24 mouse cellular contexts compared by ENCODE assay signal in genomic region chr13:97538441-97538840, GRCm38 (mm10).
A peak's percentile ranks its signal among the peaks of the same experiment; 100 is the strongest.
DNase-seq lines count a peak whose midpoint lies in the region; ATAC-seq and TF ChIP-seq lines count a peak whose summit lies in the region.
"Had no signal": no experiment of that assay in that cellular context is flagged by ENCODE, and none has a peak within 500 bp of the region (broad histone marks: within the 10 kb centered on the region; RNA-seq: fewer than 3 reads in every experiment).

No protein-coding gene starts in this region.

- peaks cover 19% of the 10 kb centered on the region for H3K4me1 ChIP-seq in forebrain, embryonic 15.5 days
- H3K4me1 ChIP-seq in forebrain, embryonic 12.5 days = peaks cover 6% of the 10 kb centered on the region
- H3K4me1 ChIP-seq in hindbrain, postnatal 0 days (ENCODE audit: insufficient read depth, low read length) = peaks cover 9% of the 10 kb centered on the region
- H3K4me1 ChIP-seq in hindbrain, embryonic 11.5 days (replicated peaks; ENCODE audit: control insufficient read depth, insufficient read depth, low read length) = no peaks in the 10 kb centered on the region
- no peaks in the 10 kb centered on the region for H3K4me1 ChIP-seq in midbrain, embryonic 11.5 days (ENCODE audit: control insufficient read depth, insufficient read depth, low read length)
- H3K4me1 ChIP-seq in midbrain, embryonic 10.5 days = peaks cover 16% of the 10 kb centered on the region
- H3K4me1 ChIP-seq in cortical plate, adult 2 months (ENCODE audit: control insufficient read depth, insufficient read depth, low read length) = no peaks in the 10 kb centered on the region

- peak; percentile 57 for DNase-seq in hindbrain, postnatal 0 days (ENCODE audit: low spot score)
- DNase-seq in hindbrain, embryonic 11.5 days (ENCODE audit: low spot score) = no peak
- DNase-seq in midbrain, embryonic 11.5 days (ENCODE audit: low spot score, missing footprints) = peak; percentile 41
- DNase-seq in midbrain, embryonic 10.5 days (ENCODE audit: low spot score) = no peak
- no peak for DNase-seq in ovary, postnatal 14 days (ENCODE audit: low spot score)
- DNase-seq: adrenal gland, postnatal 36 days; cerebellum, adult 18-20 months; cerebellum, postnatal 14 days; gastrocnemius, postnatal 10 days; heart, adult 11 months; kidney, postnatal 36 days; liver, postnatal 0 days; thymus, postnatal 25 days had no signal

- TF ChIP-seq POLR2A in cortical plate, adult 2 months (IDR thresholded peaks at IDR 0.05; ENCODE audit: extremely low read depth, insufficient read depth, low read length) = no peak

- TF ChIP-seq CTCF in hindbrain, postnatal 0 days (IDR thresholded peaks at IDR 0.05; ENCODE audit: low read depth) = no peak
- no peak for TF ChIP-seq CTCF in cortical plate, adult 2 months (IDR thresholded peaks at IDR 0.05; ENCODE audit: extremely low read depth, insufficient read depth, low read length)

- no peak overlapping the region for H3K9ac ChIP-seq in forebrain, embryonic 15.5 days (replicated peaks)
- H3K9ac ChIP-seq in forebrain, embryonic 12.5 days = no peak overlapping the region
- no peak overlapping the region for H3K9ac ChIP-seq in hindbrain, postnatal 0 days (replicated peaks; ENCODE audit: low read length)
- no peak overlapping the region for H3K9ac ChIP-seq in hindbrain, embryonic 11.5 days (ENCODE audit: low read depth, low read length)
- no peak overlapping the region for H3K9ac ChIP-seq in midbrain, embryonic 11.5 days (ENCODE audit: low read length)
- H3K9ac ChIP-seq: kidney, embryonic 15.5 days; limb, embryonic 12.5 days; liver, postnatal 0 days; neural tube, embryonic 13.5 days had no signal

- H3K4me2 ChIP-seq in forebrain, embryonic 15.5 days (replicated peaks) = no peak overlapping the region
- no peak overlapping the region for H3K4me2 ChIP-seq in forebrain, embryonic 12.5 days
- 0 out of 2 replicates have a peak overlapping the region, but pooled peaks have one; percentile 23 for H3K4me2 ChIP-seq in hindbrain, postnatal 0 days (ENCODE audit: low read depth, low read length)
- H3K4me2 ChIP-seq in hindbrain, embryonic 11.5 days (replicated peaks; ENCODE audit: low read depth, low read length) = no peak overlapping the region
- H3K4me2 ChIP-seq in midbrain, embryonic 11.5 days = no peak overlapping the region
- H3K4me2 ChIP-seq: heart, embryonic 11.5 days; kidney, embryonic 15.5 days; limb, embryonic 12.5 days; liver, embryonic 11.5 days; neural tube, embryonic 13.5 days had no signal

- H3K9me3 ChIP-seq in forebrain, embryonic 15.5 days = no peaks in the 10 kb centered on the region
- no peaks in the 10 kb centered on the region for H3K9me3 ChIP-seq in forebrain, embryonic 12.5 days
- H3K9me3 ChIP-seq in hindbrain, postnatal 0 days (ENCODE audit: low read length) = no peaks in the 10 kb centered on the region
- H3K9me3 ChIP-seq in hindbrain, embryonic 11.5 days (ENCODE audit: control insufficient read depth, low read length) = no peaks in the 10 kb centered on the region
- H3K9me3 ChIP-seq in midbrain, embryonic 11.5 days (ENCODE audit: control insufficient read depth, low read length) = no peaks in the 10 kb centered on the region
- H3K9me3 ChIP-seq in midbrain, embryonic 10.5 days (replicated peaks) = no peaks in the 10 kb centered on the region
- H3K9me3 ChIP-seq: kidney, embryonic 15.5 days; limb, embryonic 12.5 days; neural tube, embryonic 13.5 days had no signal

- no peak overlapping the region for H3K4me3 ChIP-seq in forebrain, embryonic 15.5 days
- H3K4me3 ChIP-seq in forebrain, embryonic 12.5 days (replicated peaks) = no peak overlapping the region
- H3K4me3 ChIP-seq in hindbrain, postnatal 0 days (ENCODE audit: low read length) = peak overlapping the region; percentile 20
- H3K4me3 ChIP-seq in hindbrain, embryonic 11.5 days (ENCODE audit: low read depth, low read length) = no peak overlapping the region
- H3K4me3 ChIP-seq in midbrain, embryonic 11.5 days (ENCODE audit: low read depth, low read length) = no peak overlapping the region
- no peak overlapping the region for H3K4me3 ChIP-seq in midbrain, embryonic 10.5 days
- H3K4me3 ChIP-seq in cortical plate, adult 2 months (ENCODE audit: insufficient read depth, low read length) = peak overlapping the region; percentile 44
- H3K4me3 ChIP-seq: kidney, embryonic 15.5 days; limb, embryonic 12.5 days; myocyte; neural tube, embryonic 13.5 days had no signal

- H3K27ac ChIP-seq in forebrain, embryonic 15.5 days (replicated peaks) = peak overlapping the region; percentile 73; the same call in 1 of the 2 replicates
- no peak overlapping the region for H3K27ac ChIP-seq in forebrain, embryonic 12.5 days
- H3K27ac ChIP-seq in hindbrain, postnatal 0 days = no peak overlapping the region
- no peak overlapping the region for H3K27ac ChIP-seq in hindbrain, embryonic 11.5 days (ENCODE audit: low read depth, low read length)
- no peak overlapping the region for H3K27ac ChIP-seq in midbrain, embryonic 11.5 days (ENCODE audit: low read depth, low read length)
- no peak overlapping the region for H3K27ac ChIP-seq in midbrain, embryonic 10.5 days (replicated peaks)
- H3K27ac ChIP-seq in cortical plate, adult 2 months (ENCODE audit: insufficient read depth, low read length) = peak overlapping the region; percentile 45; the same call in 1 of the 2 replicates
- H3K27ac ChIP-seq: kidney, embryonic 15.5 days; limb, embryonic 12.5 days; macrophage; neural tube, embryonic 13.5 days had no signal

- no peaks in the 10 kb centered on the region for H3K36me3 ChIP-seq in forebrain, embryonic 15.5 days
- H3K36me3 ChIP-seq in forebrain, embryonic 12.5 days (replicated peaks) = no peaks in the 10 kb centered on the region
- no peaks in the 10 kb centered on the region for H3K36me3 ChIP-seq in hindbrain, postnatal 0 days (ENCODE audit: insufficient read depth, low read length)
- no peaks in the 10 kb centered on the region for H3K36me3 ChIP-seq in hindbrain, embryonic 11.5 days (ENCODE audit: control insufficient read depth, insufficient read depth, low read length)
- H3K36me3 ChIP-seq in midbrain, embryonic 11.5 days (ENCODE audit: control insufficient read depth, insufficient read depth, low read length) = no peaks in the 10 kb centered on the region
- H3K36me3 ChIP-seq in midbrain, embryonic 10.5 days = no peaks in the 10 kb centered on the region
- H3K36me3 ChIP-seq: kidney, embryonic 15.5 days; limb, embryonic 12.5 days; neural tube, embryonic 13.5 days had no signal

- no peak for ATAC-seq in forebrain, embryonic 15.5 days (replicated peaks)
- ATAC-seq in forebrain, embryonic 12.5 days (ENCODE audit: low FRiP score) = no peak
- ATAC-seq in hindbrain, postnatal 0 days = peak; percentile 27; the same call in 1 of the 2 replicates
- no peak for ATAC-seq in hindbrain, embryonic 11.5 days (ENCODE audit: low FRiP score)
- no peak for ATAC-seq in midbrain, embryonic 11.5 days (ENCODE audit: low FRiP score)
- ATAC-seq: liver, postnatal 0 days; lung, postnatal 0 days had no signal

- 93% methylated on average over 7 of the region's 7 CpGs for whole genome bisulfite sequencing in forebrain, embryonic 15.5 days
- WGBS in forebrain, embryonic 12.5 days = 94% methylated on average over 7 of the region's 7 CpGs
- 87% methylated on average over 7 of the region's 7 CpGs for WGBS in hindbrain, postnatal 0 days
- WGBS in hindbrain, embryonic 11.5 days = 96% methylated on average over 7 of the region's 7 CpGs
- 96% methylated on average over 7 of the region's 7 CpGs for WGBS in midbrain, embryonic 11.5 days
- 95% methylated on average over 7 of the region's 7 CpGs for WGBS in midbrain, embryonic 10.5 days

- no peaks in the 10 kb centered on the region for H3K27me3 ChIP-seq in forebrain, embryonic 15.5 days
- no peaks in the 10 kb centered on the region for H3K27me3 ChIP-seq in forebrain, embryonic 12.5 days
- H3K27me3 ChIP-seq in hindbrain, postnatal 0 days (ENCODE audit: insufficient read depth, low read length) = no peaks in the 10 kb centered on the region
- H3K27me3 ChIP-seq in hindbrain, embryonic 11.5 days (ENCODE audit: control insufficient read depth, insufficient read depth, low read length) = no peaks in the 10 kb centered on the region
- no peaks in the 10 kb centered on the region for H3K27me3 ChIP-seq in midbrain, embryonic 11.5 days (ENCODE audit: control insufficient read depth, insufficient read depth, low read length)
- H3K27me3 ChIP-seq in midbrain, embryonic 10.5 days (ENCODE audit: low read depth, poor library complexity, severe bottlenecking) = no peaks in the 10 kb centered on the region
- H3K27me3 ChIP-seq: kidney, embryonic 15.5 days; limb, embryonic 12.5 days; neural tube, embryonic 13.5 days had no signal

Comparison
In these comparisons a context has a peak if more than half of its experiments do, and no peak if none do; other contexts are left out.
1. H3K27ac ChIP-seq: peak in forebrain, embryonic 15.5 days (single experiment) and cortical plate, adult 2 months (single experiment); none in forebrain, embryonic 12.5 days (single experiment), hindbrain, postnatal 0 days (single experiment), hindbrain, embryonic 11.5 days (single experiment), midbrain, embryonic 11.5 days (single experiment) and midbrain, embryonic 10.5 days (single experiment).
2. H3K4me3 ChIP-seq: peak in hindbrain, postnatal 0 days (single experiment) and cortical plate, adult 2 months (single experiment); none in forebrain, embryonic 15.5 days (single experiment), forebrain, embryonic 12.5 days (single experiment), hindbrain, embryonic 11.5 days (single experiment), midbrain, embryonic 11.5 days (single experiment) and midbrain, embryonic 10.5 days (single experiment).
3. DNase-seq: peak in hindbrain, postnatal 0 days (single experiment) and midbrain, embryonic 11.5 days (single experiment); none in hindbrain, embryonic 11.5 days (single experiment), midbrain, embryonic 10.5 days (single experiment) and ovary, postnatal 14 days (single experiment).